In the genomic region with DNA sequence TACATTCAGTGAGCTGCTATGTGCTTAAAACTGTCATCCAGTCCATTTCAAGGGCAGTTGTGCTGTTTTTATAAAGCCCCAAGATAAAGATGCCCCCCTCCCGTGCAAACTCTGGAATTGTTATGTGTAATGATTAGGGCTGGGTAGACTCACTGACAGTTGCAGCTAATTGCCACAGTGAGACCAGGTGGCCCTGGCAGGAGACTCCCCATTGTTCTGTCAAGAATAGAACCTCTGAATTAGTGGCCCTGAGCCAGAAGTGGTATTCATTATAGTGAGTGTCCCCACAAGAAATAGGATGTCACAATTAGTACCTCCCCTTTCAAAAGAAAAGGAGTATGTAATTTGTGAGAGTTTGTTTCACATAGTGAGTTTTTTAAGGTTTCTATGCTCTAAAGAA, we compare ENCODE assay signal across 25 mouse cellular contexts. TPM values are rescaled to one million over a fixed set of nuclear protein-coding genes. Genes with fewer than 3 reads are reported as not detected.
A peak's percentile ranks its signal among the peaks of the same experiment; 100 is the strongest.
DNase-seq lines count a peak whose midpoint lies in the region; ATAC-seq and TF ChIP-seq lines count a peak whose summit lies in the region.
"Had no signal": no experiment of that assay in that cellular context is flagged by ENCODE, and none has a peak within 500 bp of the region (broad histone marks: within the 10 kb centered on the region; RNA-seq: fewer than 3 reads in every experiment).

No protein-coding gene starts in this region.

- TF ChIP-seq EP300 in heart, postnatal 0 days (IDR thresholded peaks at IDR 0.05; ENCODE audit: low read depth): no peak

- H3K4me3 ChIP-seq in heart, postnatal 0 days (ENCODE audit: low read depth, low read length): no peak overlapping the region
- H3K4me3 ChIP-seq: embryonic facial prominence, embryonic 15.5 days; heart, adult 2 months; limb, embryonic 15.5 days; midbrain, embryonic 13.5 days; myocyte; neural tube, embryonic 15.5 days had no signal

- intact Hi-C loops in heart, postnatal 25 days (cut with DNase I): no loop called here

- no peak for DNase-seq in heart, postnatal 0 days (ENCODE audit: low spot score)
- no peak for DNase-seq in heart, postnatal 25 days (ENCODE audit: low spot score)
- DNase-seq in MN1 (ENCODE audit: low spot score): peak; percentile 45
- DNase-seq in Muller cell, postnatal 12 days (ENCODE audit: inconsistent ontology term): peak; percentile 77
- peak; percentile 50 to 59 for DNase-seq in cerebellum, postnatal 25 days
- no peak for DNase-seq in right cerebral cortex, adult 2 months (ENCODE audit: low spot score in 2 of 2)
- DNase-seq in right cerebral cortex, postnatal 14 days: no peak
- DNase-seq: gastrocnemius, postnatal 10 days; heart, adult 2 months; heart, postnatal 4 days; kidney, adult 9 months; layer of hippocampus, postnatal 36 days; lung, postnatal 4 days; thymus, postnatal 4 days had no signal

- TF ChIP-seq CTCF in heart, postnatal 0 days (IDR thresholded peaks at IDR 0.05; ENCODE audit: low read depth): no peak

- H3K9me3 ChIP-seq in heart, postnatal 0 days (replicated peaks; ENCODE audit: control insufficient read depth, low read length): no peaks in the 10 kb centered on the region
- H3K9me3 ChIP-seq: embryonic facial prominence, embryonic 15.5 days; limb, embryonic 15.5 days; midbrain, embryonic 13.5 days; neural tube, embryonic 15.5 days had no signal

- H3K27ac ChIP-seq in heart, postnatal 0 days (ENCODE audit: low read depth): no peak overlapping the region
- H3K27ac ChIP-seq: embryonic facial prominence, embryonic 15.5 days; heart, adult 2 months; limb, embryonic 15.5 days; midbrain, embryonic 13.5 days; neural tube, embryonic 15.5 days had no signal

- no peaks in the 10 kb centered on the region for H3K27me3 ChIP-seq in heart, postnatal 0 days (ENCODE audit: control insufficient read depth, insufficient read depth, low read length)
- H3K27me3 ChIP-seq: embryonic facial prominence, embryonic 15.5 days; limb, embryonic 15.5 days; neural tube, embryonic 15.5 days had no signal

- H3K4me1 ChIP-seq in heart, postnatal 0 days (ENCODE audit: control insufficient read depth, insufficient read depth): no peaks in the 10 kb centered on the region; the same call in 1 of the 2 replicates
- H3K4me1 ChIP-seq: embryonic facial prominence, embryonic 15.5 days; limb, embryonic 15.5 days had no signal

- H3K9ac ChIP-seq in heart, postnatal 0 days (replicated peaks; ENCODE audit: low read depth, low read length): no peak overlapping the region
- H3K9ac ChIP-seq: embryonic facial prominence, embryonic 15.5 days; limb, embryonic 15.5 days; midbrain, embryonic 13.5 days; neural tube, embryonic 15.5 days had no signal

- no peak overlapping the region for H3K4me2 ChIP-seq in heart, postnatal 0 days (ENCODE audit: low read depth, low read length)
- H3K4me2 ChIP-seq: embryonic facial prominence, embryonic 15.5 days; limb, embryonic 15.5 days; midbrain, embryonic 13.5 days; neural tube, embryonic 15.5 days had no signal

- WGBS in heart, postnatal 0 days: 9% methylated on average over 1 of the region's 1 CpGs

- no peaks in the 10 kb centered on the region for H3K36me3 ChIP-seq in heart, postnatal 0 days (replicated peaks; ENCODE audit: control insufficient read depth, insufficient read depth, low read length)
- H3K36me3 ChIP-seq: embryonic facial prominence, embryonic 15.5 days; limb, embryonic 15.5 days; midbrain, embryonic 13.5 days; neural tube, embryonic 15.5 days had no signal

- ATAC-seq in heart, postnatal 0 days (ENCODE audit: insufficient read depth, low read depth): 0 out of 2 replicates have a peak, but pooled peaks have one; percentile 27
- no peak for ATAC-seq in megakaryocyte, adult 5-6 weeks (ENCODE audit: poor library complexity, severe bottlenecking)
- ATAC-seq: midbrain, embryonic 13.5 days had no signal

RNA-seq across cellular contexts. Expression of a gene that starts 47.0 kb away (rescaled TPM):
- total RNA-seq in heart, postnatal 0 days (2014; rRNA removed; ENCODE audit: low replicate concordance): not detected in 2 replicates
- polyA plus RNA-seq in heart, postnatal 0 days (2015; fragmentation: Nextera tagmentation; extraction: Ambion mirVana): not detected in 2 replicates
- not detected for total RNA-seq in heart, postnatal 25 days (2021)
- 0.41 TPM in 1 of 2 replicates, not detected in the other for total RNA-seq in megakaryocyte, adult 5-6 weeks (2015)
- total RNA-seq in megakaryocyte, adult 5-6 weeks (2017): not detected in 2 replicates
- total RNA-seq: adrenal gland, adult 18-20 months; ES-E14; gastrocnemius, postnatal 10 days; heart, adult 2 months; heart, postnatal 4 days; layer of hippocampus, postnatal 36 days; left cerebral cortex, postnatal 25 days had no signal
- polyA plus RNA-seq: cortical plate, adult 2 months; heart, adult 2 months; limb, embryonic 15.5 days; liver, embryonic 16.5 days; midbrain, embryonic 13.5 days; myocyte; neural tube, embryonic 15.5 days had no signal

RNA-seq across cellular contexts. Expression of a gene that starts 48.3 kb away (rescaled TPM):
- total RNA-seq in heart, postnatal 0 days (2014; rRNA removed; ENCODE audit: low replicate concordance): 31.3 and 33.5 TPM in 2 replicates
- 18.6 and 20.7 TPM in 2 replicates for polyA plus RNA-seq in heart, postnatal 0 days (2015; fragmentation: Nextera tagmentation; extraction: Ambion mirVana)
- total RNA-seq in heart, postnatal 25 days (2021): 10 to 100 TPM; 78.0 to 84.2 TPM
- 65.3 and 67.4 TPM in 2 replicates for total RNA-seq in megakaryocyte, adult 5-6 weeks (2015)
- 49.2 and 50.2 TPM in 2 replicates for total RNA-seq in megakaryocyte, adult 5-6 weeks (2017)

Comparison
In these comparisons a context has a peak if more than half of its experiments do, and no peak if none do; other contexts are left out.
1. DNase-seq: peak in MN1 (single experiment), Muller cell, postnatal 12 days (single experiment) and cerebellum, postnatal 25 days (2 of 2); none in heart, postnatal 0 days (single experiment), heart, postnatal 25 days (single experiment), right cerebral cortex, adult 2 months (0 of 2) and right cerebral cortex, postnatal 14 days (single experiment).